Mouse (Mus musculus) midbrain, embryonic 16.5 days (tissue): ENCODE measurements around the gene Plcb4. TPM values are rescaled to one million over a fixed set of nuclear protein-coding genes. Genes with fewer than 3 reads are reported as not detected.

Experiments
- ATAC-seq: fragments of 200-750 bp; cut with Nextera tagmentation; 2 replicates; pipeline ENCODE4 v1.8.0; 2017; ENCODE audit warnings: moderate TSS enrichment
- H3K27ac ChIP-seq: fragments of 300-500 bp; sonication (generic); 2 replicates; pipeline ENCODE4 v1.5.1; 2014; ENCODE audit warnings: mild to moderate bottlenecking, low read length, mixed read lengths
- H3K27me3 ChIP-seq: fragments of 300-500 bp; sonication (generic); 2 replicates; pipeline ENCODE4 v1.6.1; 2014; ENCODE audit warnings: low read depth, low read length, mixed read lengths; ENCODE audit not compliant: control insufficient read depth, insufficient read depth
- H3K36me3 ChIP-seq: fragments of 300-500 bp; sonication (generic); 2 replicates; pipeline ENCODE4 v1.6.1; 2014; ENCODE audit warnings: mild to moderate bottlenecking, low read length, moderate library complexity, mixed read lengths; ENCODE audit not compliant: control insufficient read depth, insufficient read depth
- H3K4me1 ChIP-seq: fragments of 300-500 bp; sonication (generic); 2 replicates; pipeline ENCODE4 v1.6.1; 2014; ENCODE audit warnings: mild to moderate bottlenecking, low read length, mixed read lengths; ENCODE audit not compliant: control insufficient read depth, insufficient read depth
- H3K4me2 ChIP-seq: fragments of 300-500 bp; sonication (generic); 2 replicates; pipeline ENCODE4 v1.6.1; 2014; ENCODE audit warnings: mild to moderate bottlenecking, low read length, mixed read lengths
- H3K4me3 ChIP-seq: fragments of 300-500 bp; sonication (generic); 2 replicates; pipeline ENCODE4 v1.5.1; 2014; ENCODE audit warnings: low read depth, mild to moderate bottlenecking, low read length, moderate library complexity, mixed read lengths
- H3K9ac ChIP-seq: fragments of 300-500 bp; sonication (generic); 2 replicates; pipeline ENCODE4 v1.6.1; 2014; ENCODE audit warnings: low read depth, low read length, mixed read lengths
- H3K9me3 ChIP-seq: fragments of 300-500 bp; sonication (generic); replicated peaks from 2 replicates; pipeline ENCODE4 v1.6.1; 2014; ENCODE audit warnings: mild to moderate bottlenecking, low read length, mixed read lengths; ENCODE audit not compliant: control insufficient read depth, poor library complexity, severe bottlenecking
- WGBS: fragments of 180-500 bp; shearing (Covaris S2); extraction: QIAGEN DNeasy Blood & Tissue Kit; methylation state at CpG from one replicate; pipeline ENCODE4 v1.1.7; 2014; 5-methylcytosine and 5-hydroxymethylcytosine counted together
- polyA plus RNA-seq: library from polyadenylated mRNA; unstranded; fragments of >200 nt; fragmentation: Nextera tagmentation; extraction: Ambion mirVana; gene quantifications from 2 replicates; pipeline ENCODE4 v1.2.1, GENCODE M21; 2015

Gene Plcb4
- polyA plus RNA-seq, 1 experiment from 2014 or later: 44.4 TPM

- Histone ChIP-seq H3K9me3 (no peaks in the 10 kb centered on the region), H3K9ac (no peak overlapping the region), H3K27me3 (no peaks in the 10 kb centered on the region), H3K27ac (no peak overlapping the region), H3K4me3 (no peak overlapping the region), H3K4me1 (peaks cover 7% of the 10 kb centered on the region), H3K36me3 (no peaks in the 10 kb centered on the region), H3K4me2 (no peak overlapping the region)
- no peak for ATAC-seq
- 82% methylated on average over 5 of the region's 5 CpGs for WGBS
Measured at GRCm38 (mm10) chr2:135918116-135918515, 259.3 kb downstream of the Plcb4 start.

DNA sequence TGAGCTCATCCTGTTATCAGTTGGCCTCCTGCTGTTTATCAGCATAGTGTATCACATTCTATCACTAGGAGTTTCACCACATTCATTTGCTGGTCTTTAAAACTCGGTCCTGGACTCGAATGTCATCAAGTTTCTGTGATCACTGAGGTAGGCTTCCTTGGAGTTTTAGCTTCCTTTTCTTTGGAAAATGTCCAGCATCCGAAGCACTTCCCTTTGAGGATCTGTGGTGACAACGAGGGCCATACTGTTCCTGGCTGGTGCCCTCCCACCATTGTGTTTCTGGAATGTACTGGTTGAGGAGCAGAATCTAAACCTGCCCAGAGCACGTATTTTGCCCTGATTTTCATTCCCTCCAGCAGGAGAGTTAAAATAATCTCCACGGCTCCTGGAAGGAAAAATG is 260.8 kb downstream of the Plcb4 start:
- Histone ChIP-seq H3K4me3 (no peak overlapping the region), H3K27me3 (no peaks in the 10 kb centered on the region), H3K4me1 (peaks cover 7% of the 10 kb centered on the region), H3K9me3 (no peaks in the 10 kb centered on the region), H3K9ac (no peak overlapping the region), H3K27ac (no peak overlapping the region), H3K4me2 (no peak overlapping the region), H3K36me3 (no peaks in the 10 kb centered on the region)
- no peak for ATAC-seq
- 75% methylated on average over 6 of the region's 6 CpGs for WGBS

DNA sequence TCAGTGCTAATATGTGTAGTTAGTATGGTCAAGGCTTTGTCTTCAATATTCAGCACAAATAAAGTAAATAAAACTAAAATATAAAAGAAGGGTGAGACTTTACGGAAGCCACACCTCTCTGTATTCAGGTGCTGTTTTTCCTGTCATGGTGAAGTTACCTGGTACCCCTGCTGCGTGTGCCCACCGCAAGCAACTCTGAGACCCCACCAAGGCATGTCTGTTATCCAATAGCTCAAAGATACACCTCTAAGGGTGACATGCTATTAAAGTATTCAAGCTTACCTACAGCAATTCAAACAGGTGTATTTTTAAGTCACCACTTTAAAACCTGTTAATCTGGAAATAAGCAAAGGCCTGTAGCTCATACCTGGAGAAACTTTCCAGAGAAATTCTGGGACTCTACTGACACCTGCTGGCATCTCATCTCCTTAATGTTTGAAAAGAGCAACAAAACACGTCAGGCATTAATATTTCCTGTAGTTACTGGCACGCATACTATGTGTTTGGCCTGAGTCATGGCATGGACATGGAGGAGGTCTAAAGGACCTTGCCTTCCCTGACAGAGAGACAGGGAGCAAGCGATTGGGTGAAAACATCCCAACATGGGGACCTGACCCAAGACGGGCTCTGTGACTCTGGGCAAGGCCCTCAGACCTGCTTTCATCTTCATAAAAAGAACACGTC is 268.0 kb downstream of the Plcb4 start:
- H3K27ac ChIP-seq: no peak overlapping the region
- no peak overlapping the region for H3K4me2 ChIP-seq
- H3K9me3 ChIP-seq: no peaks in the 10 kb centered on the region
- H3K27me3 ChIP-seq: no peaks in the 10 kb centered on the region
- 80% methylated on average over 8 of the region's 8 CpGs for WGBS
- peak; percentile 60; the same call in 1 of the 2 replicates for ATAC-seq
- H3K4me3 ChIP-seq: no peak overlapping the region
- H3K9ac ChIP-seq: no peak overlapping the region
- no peaks in the 10 kb centered on the region; the same call in 1 of the 2 replicates for H3K4me1 ChIP-seq
- H3K36me3 ChIP-seq: no peaks in the 10 kb centered on the region

- no peaks in the 10 kb centered on the region; the same call in 1 of the 2 replicates for H3K4me1 ChIP-seq
- no peaks in the 10 kb centered on the region for H3K9me3 ChIP-seq
- H3K36me3 ChIP-seq: peaks cover 7% of the 10 kb centered on the region; the same call in 1 of the 2 replicates
- H3K27me3 ChIP-seq: no peaks in the 10 kb centered on the region
- ATAC-seq: no peak
- no peak overlapping the region for H3K27ac ChIP-seq
- no peak overlapping the region for H3K4me2 ChIP-seq
- no peak overlapping the region for H3K9ac ChIP-seq
- H3K4me3 ChIP-seq: no peak overlapping the region
- WGBS: 75% methylated on average over 9 of the region's 9 CpGs
Measured at GRCm38 (mm10) chr2:135929021-135929720, 270.4 kb downstream of the Plcb4 start.

DNA sequence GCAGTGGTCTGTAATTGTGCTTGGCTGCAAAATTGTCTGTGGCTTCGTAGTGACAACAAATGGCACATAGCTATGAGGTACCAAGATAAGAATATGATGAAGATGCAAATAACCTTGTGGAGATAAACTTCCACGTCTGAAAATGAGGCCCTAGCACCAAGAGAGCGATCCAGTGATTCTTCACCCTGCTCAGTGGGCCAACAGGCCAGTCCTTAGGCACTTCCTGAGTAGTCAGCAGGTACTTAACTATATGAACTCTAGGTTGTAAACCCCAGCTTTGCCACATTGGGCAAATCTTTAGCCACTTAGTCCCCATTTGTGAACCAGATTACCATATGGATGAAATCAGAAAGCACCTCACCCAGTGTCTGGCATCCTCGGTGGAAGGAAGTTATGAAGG is 271.9 kb downstream of the Plcb4 start:
- Histone ChIP-seq H3K4me1 (no peaks in the 10 kb centered on the region; the same call in 1 of the 2 replicates), H3K36me3 (peaks cover 7% of the 10 kb centered on the region; the same call in 1 of the 2 replicates), H3K27ac (no peak overlapping the region), H3K27me3 (no peaks in the 10 kb centered on the region), H3K9ac (no peak overlapping the region), H3K4me2 (no peak overlapping the region), H3K9me3 (no peaks in the 10 kb centered on the region), H3K4me3 (no peak overlapping the region)
- WGBS: 90% methylated on average over 4 of the region's 4 CpGs
- ATAC-seq: no peak

GRCm38 (mm10) chr2:135932569-135932968 is 273.8 kb downstream of the Plcb4 start:
- Histone ChIP-seq H3K27me3 (no peaks in the 10 kb centered on the region), H3K9ac (no peak overlapping the region), H3K4me1 (no peaks in the 10 kb centered on the region), H3K4me3 (no peak overlapping the region), H3K4me2 (no peak overlapping the region), H3K36me3 (peaks cover 7% of the 10 kb centered on the region; the same call in 1 of the 2 replicates), H3K27ac (no peak overlapping the region), H3K9me3 (no peaks in the 10 kb centered on the region)
- WGBS: 90% methylated on average over 4 of the region's 4 CpGs
- ATAC-seq: no peak

- no peak for ATAC-seq
- H3K4me3 ChIP-seq: no peak overlapping the region
- no peak overlapping the region for H3K9ac ChIP-seq
- H3K27me3 ChIP-seq: no peaks in the 10 kb centered on the region
- H3K36me3 ChIP-seq: peaks cover 7% of the 10 kb centered on the region; the same call in 1 of the 2 replicates
- no peaks in the 10 kb centered on the region for H3K9me3 ChIP-seq
- 82% methylated on average over 6 of the region's 6 CpGs for WGBS
- no peak overlapping the region for H3K27ac ChIP-seq
- H3K4me2 ChIP-seq: no peak overlapping the region
- H3K4me1 ChIP-seq: no peaks in the 10 kb centered on the region
Measured at GRCm38 (mm10) chr2:135936376-135936775, 277.6 kb downstream of the Plcb4 start.

DNA sequence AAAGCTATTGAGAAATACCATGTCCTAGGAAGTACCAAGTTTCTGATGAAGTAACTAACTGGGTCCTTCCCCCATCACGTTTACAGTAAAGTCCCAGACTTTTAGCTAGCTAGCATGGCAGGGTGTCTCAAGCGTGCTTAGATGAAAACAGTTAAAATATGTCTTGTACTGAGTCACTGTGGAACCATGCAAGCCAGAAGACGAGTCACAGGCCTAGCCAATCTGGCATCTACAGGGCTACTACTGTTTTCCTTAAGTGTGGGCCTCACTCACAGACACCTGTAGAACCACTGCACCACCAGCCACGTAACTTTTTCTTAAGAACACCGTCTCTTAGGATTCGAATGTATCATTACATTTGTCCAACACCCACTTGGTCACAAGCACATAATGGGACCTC is 278.8 kb downstream of the Plcb4 start:
- Histone ChIP-seq H3K27ac (no peak overlapping the region), H3K4me2 (no peak overlapping the region), H3K4me1 (no peaks in the 10 kb centered on the region), H3K9ac (no peak overlapping the region), H3K4me3 (no peak overlapping the region), H3K36me3 (peaks cover 2% of the 10 kb centered on the region; the same call in 1 of the 2 replicates), H3K9me3 (no peaks in the 10 kb centered on the region), H3K27me3 (no peaks in the 10 kb centered on the region)
- WGBS: 92% methylated on average over 6 of the region's 6 CpGs
- no peak for ATAC-seq

- ATAC-seq: no peak
Measured at GRCm38 (mm10) chr2:135939933-135940332, 281.1 kb downstream of the Plcb4 start.

More at GRCm38 (mm10) chr2:135939933-135940332, 281.1 kb downstream of the Plcb4 start:
- WGBS: 86% methylated on average over 9 of the region's 9 CpGs
- no peak overlapping the region for H3K27ac ChIP-seq
- no peaks in the 10 kb centered on the region for H3K27me3 ChIP-seq
- no peaks in the 10 kb centered on the region for H3K4me1 ChIP-seq
- H3K9ac ChIP-seq: no peak overlapping the region
- no peaks in the 10 kb centered on the region for H3K36me3 ChIP-seq
- H3K4me2 ChIP-seq: no peak overlapping the region
- H3K4me3 ChIP-seq: no peak overlapping the region
- no peaks in the 10 kb centered on the region for H3K9me3 ChIP-seq
